Mouse (Mus musculus) C2C12 (cell line): ENCODE data around the gene Gzmg.

Experiments used
- CTCF ChIP-seq: IDR thresholded peaks from one replicate; pipeline ENCODE4 v1.5.1; 2011; ENCODE audit not compliant: control insufficient read depth, insufficient read depth, insufficient read length
- FOSL1 ChIP-seq: IDR thresholded peaks from one replicate; pipeline ENCODE4 v1.8.0; 2011; ENCODE audit warnings: mild to moderate bottlenecking, low read length; ENCODE audit not compliant: poor library complexity, insufficient read depth, severe bottlenecking
- MAX ChIP-seq: IDR thresholded peaks from one replicate; pipeline ENCODE4 v1.6.1; 2011; ENCODE audit warnings: mild to moderate bottlenecking, control low read depth
- MYOG ChIP-seq: IDR thresholded peaks from one replicate; pipeline ENCODE4 v1.6.1; 2011; ENCODE audit not compliant: control insufficient read depth, insufficient read length; ENCODE audit errors: extremely low read depth
- USF1 ChIP-seq: IDR thresholded peaks from one replicate; pipeline ENCODE4 v1.6.1; 2011; ENCODE audit warnings: low read depth, mild to moderate bottlenecking, control low read depth, moderate library complexity

- TF ChIP-seq USF1 (no peak), CTCF (no peak), MAX (no peak), FOSL1 (no peak), MYOG (no peak)
Observed at GRCm38 (mm10) chr14:56128341-56128740, 31.0 kb downstream of the Gzmg start.
